ENCODE assay signal across 29 mouse cellular contexts in the genomic region with DNA sequence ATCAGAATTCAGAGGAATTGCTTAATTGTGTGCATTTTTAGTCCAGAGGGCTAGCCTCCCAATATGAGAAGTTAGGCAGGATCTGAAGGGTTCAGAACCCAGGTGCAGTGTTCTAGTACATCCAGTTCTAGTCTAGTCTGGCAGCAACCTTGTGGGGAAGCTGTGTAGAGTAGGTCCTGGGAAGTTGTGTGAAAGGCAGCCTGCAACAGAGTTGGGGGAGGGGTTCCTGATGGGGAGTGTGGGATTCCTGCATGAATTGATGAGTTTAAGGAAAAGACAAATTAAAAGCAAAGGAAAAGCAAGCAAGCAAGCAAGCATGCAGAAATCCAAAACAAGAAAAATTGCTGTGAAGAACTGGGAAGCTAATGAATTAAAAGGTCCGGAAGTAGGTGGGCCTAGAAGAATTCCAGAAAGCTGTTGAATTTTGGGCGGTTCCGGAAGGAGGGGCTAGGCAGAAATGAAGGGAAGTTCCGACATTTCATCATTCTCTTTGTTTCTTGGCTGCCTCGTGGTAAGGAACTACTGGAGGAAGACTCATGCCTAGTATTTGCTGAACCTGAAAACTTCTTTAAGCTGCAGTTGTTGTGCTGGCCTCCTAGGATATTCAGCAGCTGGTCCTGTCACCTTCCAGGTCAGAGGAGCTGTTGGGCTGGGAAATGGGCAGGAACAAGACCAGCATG.
A peak's percentile ranks its signal among the peaks of the same experiment; 100 is the strongest.
DNase-seq lines count a peak whose midpoint lies in the region; TF ChIP-seq lines count a peak whose summit lies in the region.
"Had no signal": no experiment of that assay in that cellular context is flagged by ENCODE, and none has a peak within 500 bp of the region (broad histone marks: within the 10 kb centered on the region; RNA-seq: fewer than 3 reads in every experiment).

No protein-coding gene starts in this region.

- no peaks in the 10 kb centered on the region for H3K4me1 ChIP-seq in ES-Bruce4 (ENCODE audit: control insufficient read depth, insufficient read depth, low read length)
- no peaks in the 10 kb centered on the region for H3K4me1 ChIP-seq in forebrain, embryonic 10.5 days
- H3K4me1 ChIP-seq: embryonic facial prominence, embryonic 10.5 days; embryonic facial prominence, embryonic 13.5 days; forebrain, embryonic 12.5 days; heart, embryonic 13.5 days had no signal

- no peaks in the 10 kb centered on the region for H3K27me3 ChIP-seq in ES-Bruce4 (ENCODE audit: control insufficient read depth, insufficient read depth, low read length, poor library complexity, severe bottlenecking)
- no peaks in the 10 kb centered on the region for H3K27me3 ChIP-seq in forebrain, embryonic 10.5 days (ENCODE audit: poor library complexity, severe bottlenecking)
- H3K27me3 ChIP-seq: CH12.LX; embryonic facial prominence, embryonic 13.5 days; forebrain, embryonic 12.5 days; heart, embryonic 13.5 days had no signal

- H3K4me3 ChIP-seq in ES-Bruce4 (ENCODE audit: low read depth, low read length): peak overlapping the region; percentile 69
- H3K4me3 ChIP-seq in forebrain, embryonic 10.5 days: no peak overlapping the region
- H3K4me3 ChIP-seq: embryonic facial prominence, embryonic 10.5 days; embryonic facial prominence, embryonic 13.5 days; forebrain, embryonic 12.5 days; gastrocnemius, adult 2 months; heart, embryonic 13.5 days had no signal

- TF ChIP-seq EP300 in ES-Bruce4 (IDR thresholded peaks at IDR 0.05; ENCODE audit: insufficient read depth, low read depth, low read length): no peak

- WGBS in forebrain, embryonic 10.5 days: 81% methylated on average over 5 of the region's 5 CpGs

- H3K27ac ChIP-seq in ES-Bruce4 (ENCODE audit: insufficient read depth, low read length): peak overlapping the region; percentile 74
- no peak overlapping the region for H3K27ac ChIP-seq in forebrain, embryonic 10.5 days
- H3K27ac ChIP-seq: embryonic facial prominence, embryonic 10.5 days; embryonic facial prominence, embryonic 13.5 days; forebrain, embryonic 12.5 days; gastrocnemius, adult 2 months; heart, embryonic 13.5 days; hindbrain, embryonic 14.5 days; hindbrain, postnatal 0 days had no signal

- TF ChIP-seq POLR2A in ES-Bruce4 (IDR thresholded peaks at IDR 0.05; ENCODE audit: insufficient read depth, low read length): no peak

- DNase-seq in 3T3-L1 (ENCODE audit: low read depth, low spot score) (peak; percentile 91), MN1 (ENCODE audit: low spot score) (peak; percentile 75), adipocyte (ENCODE audit: low spot score) (peak; percentile 67)
- DNase-seq in spleen, adult 18-20 months: no peak
- DNase-seq in urinary bladder, postnatal 25 days (ENCODE audit: low spot score): no peak
- no peak for DNase-seq in forebrain, embryonic 10.5 days (ENCODE audit: extremely low spot score, low spot score)
- DNase-seq: adrenal gland, adult 8-10 months; adrenal gland, postnatal 25 days; B cell, adult 2 months; cerebellum, adult 11-12 months; cerebellum, adult 8-10 months; cerebellum, postnatal 10 days; cerebellum, postnatal 36 days; embryo, embryonic 11 days; gastrocnemius, adult 2 months; gastrocnemius, postnatal 14 days; heart, adult 18-20 months; heart, postnatal 14 days; heart, postnatal 4 days; kidney, adult 18-20 months; kidney, adult 9 months had no signal

- peak overlapping the region; percentile 40 for H3K9ac ChIP-seq in ES-Bruce4 (ENCODE audit: low read depth, poor library complexity, severe bottlenecking)
- H3K9ac ChIP-seq: embryonic facial prominence, embryonic 13.5 days; forebrain, embryonic 12.5 days; heart, embryonic 13.5 days; hindbrain, embryonic 14.5 days had no signal

- H3K9me3 ChIP-seq in ES-Bruce4 (replicated peaks; ENCODE audit: control insufficient read depth, insufficient read depth, low read length, poor library complexity, severe bottlenecking): no peaks in the 10 kb centered on the region
- peaks cover 3% of the 10 kb centered on the region; the same call in 1 of the 2 replicates for H3K9me3 ChIP-seq in forebrain, embryonic 10.5 days
- H3K9me3 ChIP-seq: forebrain, embryonic 12.5 days had no signal

- peaks cover 6% of the 10 kb centered on the region; the same call in 1 of the 2 replicates for H3K36me3 ChIP-seq in ES-Bruce4 (ENCODE audit: control insufficient read depth, insufficient read depth, low read length, poor library complexity, severe bottlenecking)
- no peaks in the 10 kb centered on the region for H3K36me3 ChIP-seq in forebrain, embryonic 10.5 days (replicated peaks)
- H3K36me3 ChIP-seq: embryonic facial prominence, embryonic 10.5 days; embryonic facial prominence, embryonic 13.5 days; forebrain, embryonic 12.5 days; heart, embryonic 13.5 days had no signal

- TF ChIP-seq CTCF in ES-Bruce4 (IDR thresholded peaks at IDR 0.05; ENCODE audit: low read depth, low read length): no peak

Comparison
In these comparisons a context has a peak if more than half of its experiments do, and no peak if none do; other contexts are left out.
1. DNase-seq: peak in 3T3-L1 (single experiment), MN1 (single experiment) and adipocyte (single experiment); none in spleen, adult 18-20 months (0 of 2), urinary bladder, postnatal 25 days (single experiment) and forebrain, embryonic 10.5 days (single experiment).